Mouse (Mus musculus) regulatory T cell (primary cell): ENCODE measurements around the gene Il3ra.

ENCODE experiments used
- in situ Hi-C: fragments of 300-600 bp; cut with MboI, MseI; formaldehyde crosslinking; loops from one replicate; pipeline ENCODE4 v1.15.1; 2025; ENCODE audit warnings: high pct_unique_total_duplicates

Gene Il3ra

DNA sequence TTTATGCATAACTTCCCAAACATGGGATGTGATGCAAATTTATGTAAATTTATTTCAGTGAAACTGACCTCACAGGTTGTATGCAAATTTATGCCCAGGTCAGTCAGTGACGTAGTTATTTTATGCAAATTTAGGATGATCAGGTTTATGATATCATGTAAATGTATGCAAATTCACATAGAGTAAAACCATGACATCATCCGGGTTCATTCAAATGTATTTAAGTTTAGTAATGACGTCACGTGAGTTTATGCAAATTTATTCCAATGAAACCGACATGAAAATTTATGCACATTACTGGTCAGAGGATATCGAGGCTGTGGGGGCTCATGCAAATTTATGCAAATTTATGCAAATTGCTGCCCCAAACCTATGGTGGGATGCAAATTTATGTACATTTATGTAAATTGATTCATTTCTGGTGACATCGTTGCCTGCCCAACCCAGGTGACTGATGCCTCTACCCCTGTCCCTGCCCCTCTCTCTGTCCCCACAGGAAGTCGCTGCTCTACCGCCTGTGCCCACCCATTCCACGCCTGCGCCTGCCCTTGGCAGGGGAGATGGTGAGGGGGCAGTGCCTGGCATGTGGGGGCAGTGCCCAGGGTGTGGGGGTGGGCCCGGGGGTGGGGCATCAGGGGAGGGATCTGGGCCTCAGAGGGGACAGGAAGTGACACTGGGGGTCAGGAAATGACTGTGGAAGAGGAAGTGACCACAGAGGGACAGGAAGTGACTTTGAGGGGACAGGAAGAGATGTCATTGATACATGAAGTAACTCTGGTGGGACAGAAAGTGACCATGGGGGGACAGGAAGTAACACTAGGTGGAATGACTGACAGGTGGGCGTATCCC is 8.7 kb downstream of the Il3ra start:
- in situ Hi-C loops: loop anchor here (5.0 to 25.0 kb wide), 5 partner anchors 232 to 2008 kb away; partner anchors contain the start of genes Psmd6 and Top2b

DNA sequence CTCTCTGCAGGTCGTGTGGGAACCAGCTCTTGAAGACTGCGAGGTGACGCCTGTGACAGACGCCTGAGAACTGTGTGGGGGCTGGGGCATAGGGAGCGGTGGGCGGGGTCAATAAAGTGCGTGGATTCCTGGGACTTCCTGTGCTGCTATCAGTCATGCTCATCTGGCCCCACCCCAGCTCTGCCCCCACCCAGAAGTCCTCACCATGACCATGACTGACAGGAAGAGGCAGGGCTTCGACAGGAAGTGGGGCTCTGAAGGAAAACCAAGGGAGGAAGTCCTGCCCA is 9.2 kb downstream of the Il3ra start:
- in situ Hi-C loops: loop anchor here (5.0 to 25.0 kb wide), 3 partner anchors 342 to 2007 kb away; partner anchors contain the start of gene Top2b

DNA sequence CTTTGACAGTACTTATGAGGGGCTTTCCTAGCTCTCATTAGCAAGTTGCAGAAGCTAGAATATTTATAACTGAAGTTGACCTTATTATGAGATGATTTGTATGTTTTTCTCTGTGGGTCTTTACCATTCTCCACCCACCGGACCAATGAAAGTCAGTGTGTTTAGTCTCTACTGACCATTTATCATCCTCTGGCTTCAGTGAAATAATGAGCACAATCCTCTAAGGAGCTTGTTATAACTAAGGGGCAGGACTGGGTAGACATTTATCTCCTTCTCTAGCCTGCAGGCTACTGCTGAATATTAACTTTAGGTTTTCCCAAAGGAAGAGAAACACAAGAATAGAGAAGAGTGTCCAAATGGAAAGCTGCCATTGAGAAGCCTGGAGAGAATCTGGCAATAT is 49.5 kb downstream of the Il3ra start:
- in situ Hi-C loops: no loop called here

DNA sequence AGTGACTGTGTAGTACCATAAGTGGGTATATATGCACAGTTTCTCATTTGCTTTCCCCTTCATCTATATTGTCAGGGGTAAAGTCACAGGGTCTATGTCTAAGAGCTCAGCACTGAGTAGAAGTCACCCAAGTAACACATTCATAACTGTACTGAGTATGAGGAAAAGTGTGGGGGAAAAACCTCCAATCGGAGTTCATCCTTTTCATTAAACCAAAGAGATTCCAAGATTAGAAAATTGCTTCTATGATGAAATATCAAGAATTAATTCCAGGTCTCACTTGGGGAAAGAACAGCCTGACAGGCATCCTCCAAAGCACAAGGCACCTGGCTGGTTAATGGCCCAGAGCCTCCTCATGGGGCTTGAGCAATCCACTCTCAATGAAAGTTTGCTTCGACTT is 54.9 kb downstream of the Il3ra start, which contains the start of gene Olfr721-ps1:
Gene Olfr721-ps1 (plus strand): TSS at position 301 of the 400 bp plus-strand sequence.
- in situ Hi-C loops: no loop called here
